ENCODE assay signal across 8 mouse cellular contexts in genomic region chr10:54073641-54074203, GRCm38 (mm10). TPM values are rescaled to one million over a fixed set of nuclear protein-coding genes. Genes with fewer than 3 reads are reported as not detected.
A peak's percentile ranks its signal among the peaks of the same experiment; 100 is the strongest.
DNase-seq lines count a peak whose midpoint lies in the region; ATAC-seq and TF ChIP-seq lines count a peak whose summit lies in the region.

No protein-coding gene starts in this region.

- ATAC-seq in forebrain, embryonic 13.5 days = no peak
- ATAC-seq in kidney, embryonic 15.5 days (replicated peaks; ENCODE audit: low FRiP score) = peak; percentile 35
- peak; percentile 87 for ATAC-seq in stomach, postnatal 0 days (ENCODE audit: low FRiP score, low TSS enrichment)

- peak overlapping the region; percentile 63; the same call in 1 of the 2 replicates for H3K27ac ChIP-seq in left cerebral cortex, adult 2 months
- H3K27ac ChIP-seq in forebrain, embryonic 13.5 days = no peak overlapping the region
- H3K27ac ChIP-seq in kidney, embryonic 15.5 days = peak overlapping the region; percentile 62; the same call in 1 of the 2 replicates
- H3K27ac ChIP-seq in stomach, postnatal 0 days (replicated peaks) = peak overlapping the region; percentile 70

- DNase-seq in left cerebral cortex, adult 2 months (ENCODE audit: extremely low spot score in 1 of 2, low spot score in 2 of 2) = no peak
- no peak for DNase-seq in left cerebral cortex, postnatal 4 days
- peak; percentile 7 for DNase-seq in lung, postnatal 10 days
- peak; percentile 82 for DNase-seq in stomach, postnatal 0 days (ENCODE audit: low spot score)
- DNase-seq in gastrocnemius, postnatal 14 days = no peak
- DNase-seq in cerebellum, adult 11 months = no peak

- intact Hi-C loops in left cerebral cortex, adult 2 months (cut with DNase I) = loop anchor here (10.0 kb wide), 2 partner anchors 1691 to 1911 kb away; no protein-coding TSS in a partner anchor
- intact Hi-C loops in left cerebral cortex, postnatal 4 days (cut with DNase I) = no loop called here
- intact Hi-C loops in gastrocnemius, postnatal 14 days (cut with DNase I; ENCODE audit: low total_unique reads) = no loop called here

- H3K27me3 ChIP-seq in forebrain, embryonic 13.5 days = peaks cover 33% of the 10 kb centered on the region
- H3K27me3 ChIP-seq in kidney, embryonic 15.5 days = no peaks in the 10 kb centered on the region
- H3K27me3 ChIP-seq in stomach, postnatal 0 days (ENCODE audit: control insufficient read depth, insufficient read depth, low read length) = no peaks in the 10 kb centered on the region

- H3K9ac ChIP-seq in forebrain, embryonic 13.5 days = no peak overlapping the region
- H3K9ac ChIP-seq in kidney, embryonic 15.5 days = peak overlapping the region; percentile 84
- H3K9ac ChIP-seq in stomach, postnatal 0 days (ENCODE audit: low read length) = peak overlapping the region; percentile 77

- H3K9me3 ChIP-seq in forebrain, embryonic 13.5 days (replicated peaks) = no peaks in the 10 kb centered on the region
- H3K9me3 ChIP-seq in kidney, embryonic 15.5 days (replicated peaks) = no peaks in the 10 kb centered on the region
- H3K9me3 ChIP-seq in stomach, postnatal 0 days (ENCODE audit: control insufficient read depth, low read length) = no peaks in the 10 kb centered on the region

- TF ChIP-seq EP300 in stomach, postnatal 0 days (optimal IDR thresholded peaks at IDR 0.05) = no peak

- no peak for TF ChIP-seq CTCF in left cerebral cortex, adult 2 months (IDR thresholded peaks at IDR 0.05)
- no peak for TF ChIP-seq CTCF in stomach, postnatal 0 days (IDR thresholded peaks at IDR 0.05; ENCODE audit: low read depth)

- H3K4me1 ChIP-seq in forebrain, embryonic 13.5 days = 0 out of 2 replicates have a peak, but pooled peaks cover 6% of the 10 kb centered on the region
- H3K4me1 ChIP-seq in kidney, embryonic 15.5 days = peaks cover 35% of the 10 kb centered on the region
- H3K4me1 ChIP-seq in stomach, postnatal 0 days (replicated peaks; ENCODE audit: control insufficient read depth, insufficient read depth) = 0 out of 2 replicates have a peak, but pooled peaks cover 4% of the 10 kb centered on the region

- no peaks in the 10 kb centered on the region for H3K36me3 ChIP-seq in forebrain, embryonic 13.5 days (ENCODE audit: poor library complexity, severe bottlenecking)
- H3K36me3 ChIP-seq in kidney, embryonic 15.5 days = no peaks in the 10 kb centered on the region
- H3K36me3 ChIP-seq in stomach, postnatal 0 days (ENCODE audit: control insufficient read depth, insufficient read depth, low read length) = no peaks in the 10 kb centered on the region

- H3K4me2 ChIP-seq in forebrain, embryonic 13.5 days = peak overlapping the region; percentile 100
- peak overlapping the region; percentile 99 for H3K4me2 ChIP-seq in kidney, embryonic 15.5 days
- peak overlapping the region; percentile 100 for H3K4me2 ChIP-seq in stomach, postnatal 0 days (replicated peaks; ENCODE audit: low read depth)

- peak overlapping the region; percentile 82 for H3K4me3 ChIP-seq in left cerebral cortex, adult 2 months
- peak overlapping the region; percentile 71 for H3K4me3 ChIP-seq in forebrain, embryonic 13.5 days
- peak overlapping the region; percentile 79 for H3K4me3 ChIP-seq in kidney, embryonic 15.5 days (replicated peaks)
- peak overlapping the region; percentile 86 for H3K4me3 ChIP-seq in stomach, postnatal 0 days (ENCODE audit: low read depth, low read length)

- 80% methylated on average over 6 of the region's 6 CpGs for WGBS in forebrain, embryonic 13.5 days
- 29% methylated on average over 6 of the region's 6 CpGs for WGBS in kidney, embryonic 15.5 days
- WGBS in stomach, postnatal 0 days = 41% methylated on average over 6 of the region's 6 CpGs

RNA-seq across cellular contexts. Expression of gene Man1a, which starts 2.7 kb away (rescaled TPM):
- total RNA-seq in left cerebral cortex, adult 2 months (2021) = 10 to 100 TPM; 24.8 to 27.3 TPM
- total RNA-seq in left cerebral cortex, postnatal 4 days (2021) = 10 to 100 TPM; 21.1 to 21.7 TPM
- polyA plus RNA-seq in forebrain, embryonic 13.5 days (2015; fragmentation: Nextera tagmentation; extraction: Ambion mirVana) = 1.2 and 1.4 TPM in 2 replicates
- 8.4 and 8.5 TPM in 2 replicates for polyA plus RNA-seq in kidney, embryonic 15.5 days (2015; fragmentation: Nextera tagmentation; extraction: Ambion mirVana)
- 11.0 and 11.1 TPM in 2 replicates for polyA plus RNA-seq in stomach, postnatal 0 days (2015; fragmentation: Nextera tagmentation; extraction: Ambion mirVana)
- total RNA-seq in gastrocnemius, postnatal 14 days (2021) = 10 to 100 TPM; 15.4 to 18.1 TPM

Comparison
In these comparisons a context has a peak if more than half of its experiments do, and no peak if none do; other contexts are left out.
1. DNase-seq: peak in lung, postnatal 10 days (single experiment) and stomach, postnatal 0 days (single experiment); none in left cerebral cortex, adult 2 months (0 of 2), left cerebral cortex, postnatal 4 days (single experiment), gastrocnemius, postnatal 14 days (single experiment) and cerebellum, adult 11 months (single experiment).
2. Peak in every context shown above with its lines, with median percentiles within 50 percentile points of each other: H3K4me3 ChIP-seq and H3K4me2 ChIP-seq.